Mouse (Mus musculus) gastrocnemius, adult 2 months (tissue): Measurements from ENCODE around the gene Slc2a4. TPM values are rescaled to one million over a fixed set of nuclear protein-coding genes. Genes with fewer than 3 reads are reported as not detected.
A peak's percentile ranks its signal among the peaks of the same experiment; 100 is the strongest.

Experiments used
- DNase-seq: peaks from one replicate; pipeline ENCODE4 v3.0.0; 2022
- H3K27ac ChIP-seq: fragments of 200-600 bp; 2 replicates; pipeline ENCODE4 v1.8.1; 2022; ENCODE audit warnings: mild to moderate bottlenecking
- H3K4me3 ChIP-seq: fragments of 200-600 bp; 2 replicates; pipeline ENCODE4 v1.8.1; 2022; ENCODE audit warnings: mild to moderate bottlenecking, moderate library complexity
- CTCF ChIP-seq: fragments of 200-600 bp; IDR thresholded peaks from 2 replicates; pipeline ENCODE4 v1.8.1; 2022; ENCODE audit warnings: antibody characterized with exemption, mild to moderate bottlenecking, moderate library complexity
- intact Hi-C: fragments of 180-260 bp; cut with DNase I; formaldehyde crosslinking; loops from one replicate; pipeline ENCODE4 v1.15.1; 2025
- microRNA-seq: library from miRNA; unstranded; fragments of <30 nt; microRNA quantifications from one replicate; pipeline ENCODE4 v1.2.0, GENCODE M21; 2021
- total RNA-seq, 2 experiments: library from RNA; stranded (reverse); gene quantifications; 2 replicates each; pipeline ENCODE4 v1.2.3; 2021

The Slc2a4 gene
- total RNA-seq, 2 experiments from 2014 or later = 494 to 503 TPM

GRCm38 (mm10) chr11:69900471-69901405 lies 47.2 kb downstream of the Slc2a4 start, which contains the start of the genes 2810408A11Rik and Neurl4:
Gene 2810408A11Rik, minus strand, starts transcription at chr11:69900987.
Gene Neurl4, plus strand, starts transcription at chr11:69901072.
- Histone ChIP-seq H3K4me3 (peak within 1 kb of the TSS; percentile 93), H3K27ac (peak within 1 kb of the TSS; percentile 99)
- intact Hi-C loops = loop anchor here (2.0 kb wide), 1 partner anchor 20 kb away; the partner anchor contains the start of gene Kctd11
- TF ChIP-seq CTCF = no peak
- peak; percentile 91 for DNase-seq

GRCm38 (mm10) chr11:69899870-69900269 lies 48.1 kb downstream of the Slc2a4 start:
- TF ChIP-seq CTCF = no peak
- no peak overlapping the region; the same call in 1 of the 2 replicates for H3K27ac ChIP-seq
- intact Hi-C loops = loop anchor here (2.0 kb wide), 1 partner anchor 19 kb away; the partner anchor contains the start of gene Kctd11
- DNase-seq = no peak
- H3K4me3 ChIP-seq = peak overlapping the region; percentile 93

- intact Hi-C loops = no loop called here
- no peak within 1 kb of the TSS for H3K27ac ChIP-seq
- no peak for DNase-seq
- no peak within 1 kb of the TSS for H3K4me3 ChIP-seq
- no peak for TF ChIP-seq CTCF
Measured at GRCm38 (mm10) chr11:69895291-69895690, 52.7 kb downstream of the Slc2a4 start, which contains the start of gene Acap1. Gene Acap1, minus strand, starts transcription at chr11:69895539.

- DNase-seq = no peak
- Histone ChIP-seq H3K4me3 (no peak overlapping the region), H3K27ac (no peak overlapping the region)
- TF ChIP-seq CTCF = no peak
- intact Hi-C loops = no loop called here
Measured at GRCm38 (mm10) chr11:69894671-69895070, 53.3 kb downstream of the Slc2a4 start.

Small RNA genes lying within 50 kb of the gene (microRNA-seq; reads per million reads assigned to microRNA genes)
- gene Gm44349 = not detected

Other genes starting within 250 kb of the Slc2a4 start
- gene Polr2a, start 189.6 kb downstream of the Slc2a4 start, total RNA-seq = 10 to 100 TPM; 26.9 to 35.4 TPM
- gene Slc35g3, start 186.2 kb downstream of the Slc2a4 start, total RNA-seq = not detected
- 10 to 100 TPM; 29.3 to 35.9 TPM for gene Zbtb4, start 182.3 kb downstream of the Slc2a4 start, total RNA-seq
- gene Chrnb1, start 152.2 kb downstream of the Slc2a4 start, total RNA-seq = 10 to 100 TPM; 23.2 to 26.3 TPM
- gene Fgf11, start 146.3 kb downstream of the Slc2a4 start, total RNA-seq = 1 to 10 TPM; 3.9 to 4.7 TPM
- under 1 TPM; 0.20 to 0.41 TPM for gene Tmem102, start 142.6 kb downstream of the Slc2a4 start, total RNA-seq
- gene Gm39566, start 132.9 kb downstream of the Slc2a4 start, total RNA-seq = not detected
- gene Spem2, start 129.7 kb downstream of the Slc2a4 start, total RNA-seq = not detected
- not detected for gene Spem1, start 126.0 kb downstream of the Slc2a4 start, total RNA-seq
- 1 to 10 TPM; 2.3 to 2.7 TPM for gene Nlgn2, start 110.4 kb downstream of the Slc2a4 start, total RNA-seq
- 100 to 1,000 TPM; 144 to 165 TPM for gene Tmem256, start 109.7 kb downstream of the Slc2a4 start, total RNA-seq
- gene Plscr3, start 101.8 kb downstream of the Slc2a4 start, total RNA-seq = 10 to 100 TPM in 1 of 2 experiments, 1 to 10 TPM in 1; 9.6 to 13.0 TPM
- under 1 TPM in 1 of 2 experiments, not detected in 1; 0.11 TPM for gene Tnk1, start 89.5 kb downstream of the Slc2a4 start, total RNA-seq
- not detected for gene Tmem95, start 70.2 kb downstream of the Slc2a4 start, total RNA-seq
- gene Kctd11, start 66.8 kb downstream of the Slc2a4 start, total RNA-seq = 1 to 10 TPM; 1.3 to 1.7 TPM
- under 1 TPM in 1 of 2 experiments, not detected in 1; 0.08 TPM for gene Acap1, start 52.6 kb downstream of the Slc2a4 start, total RNA-seq
- gene 2810408A11Rik, start 47.2 kb downstream of the Slc2a4 start, total RNA-seq = under 1 TPM in 1 of 2 experiments, not detected in 1; 0.33 TPM
- 10 to 100 TPM; 25.2 to 33.5 TPM for gene Neurl4, start 47.1 kb downstream of the Slc2a4 start, total RNA-seq
- 10 to 100 TPM; 47.1 to 49.6 TPM for gene Gps2, start 34.3 kb downstream of the Slc2a4 start, total RNA-seq
- gene Eif5a, start 26.2 kb downstream of the Slc2a4 start, total RNA-seq = 100 to 1,000 TPM; 413 to 433 TPM
- gene Ybx2, start 12.4 kb downstream of the Slc2a4 start, total RNA-seq = 10 to 100 TPM in 1 of 2 experiments, 1 to 10 TPM in 1; 8.0 to 16.5 TPM
- not detected for gene Cldn7, start 16.6 kb upstream of the Slc2a4 start, total RNA-seq
- 100 to 1,000 TPM; 217 to 261 TPM for gene Ctdnep1, start 33.0 kb upstream of the Slc2a4 start, total RNA-seq
- 10 to 100 TPM; 33.0 to 45.2 TPM for gene Elp5, start 34.3 kb upstream of the Slc2a4 start, total RNA-seq
- gene Gabarap, start 43.0 kb upstream of the Slc2a4 start, total RNA-seq = 100 to 1,000 TPM; 194 to 232 TPM
- gene Phf23, start 47.6 kb upstream of the Slc2a4 start, total RNA-seq = 10 to 100 TPM; 19.2 to 21.8 TPM
- 1 to 10 TPM; 3.6 to 5.0 TPM for gene Dvl2, start 52.4 kb upstream of the Slc2a4 start, total RNA-seq
- 100 to 1,000 TPM; 266 to 502 TPM for gene Acadvl, start 67.2 kb upstream of the Slc2a4 start, total RNA-seq
- 1 to 10 TPM; 3.2 to 5.2 TPM for gene Dlg4, start 68.8 kb upstream of the Slc2a4 start, total RNA-seq
- gene Asgr1, start 105.9 kb upstream of the Slc2a4 start, total RNA-seq = not detected
- gene Asgr2, start 144.5 kb upstream of the Slc2a4 start, total RNA-seq = under 1 TPM; 0.22 to 0.31 TPM
- 1 to 10 TPM in 1 of 2 experiments, under 1 TPM in 1; 0.94 to 3.3 TPM for gene Mgl2, start 182.1 kb upstream of the Slc2a4 start, total RNA-seq
- gene Clec10a, start 208.0 kb upstream of the Slc2a4 start, total RNA-seq = 1 to 10 TPM; 2.1 to 2.7 TPM